Mouse (Mus musculus) hindlimb bud, embryonic 11.5 days (tissue): Measurements from ENCODE around the gene Fam189a2.

Source experiments
- DNase-seq: peaks from one replicate; pipeline ENCODE4 v3.0.0-alpha.2; 2012; ENCODE audit warnings: low read depth, low spot score; ENCODE audit errors: extremely low spot score

Fam189a2 gene

DNA sequence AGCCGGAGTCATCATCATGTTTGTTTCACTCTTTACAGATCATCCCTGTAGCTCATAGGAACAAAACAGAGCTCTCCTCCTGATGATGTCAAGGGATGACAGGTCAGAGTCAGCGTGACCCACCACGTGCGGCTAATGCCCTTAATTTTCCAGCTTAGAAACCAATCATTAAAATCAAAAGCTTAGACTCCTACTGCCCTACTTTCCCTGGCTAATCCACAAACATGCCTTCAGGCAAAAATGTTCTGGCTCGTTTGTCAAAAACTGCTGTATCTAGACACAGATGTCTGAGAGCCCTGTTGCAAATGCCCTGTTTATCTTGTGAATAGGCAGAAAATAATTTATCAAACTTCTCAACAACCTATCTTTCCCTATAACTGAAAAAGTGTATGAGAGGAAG, 4.9 kb downstream of the Fam189a2 start:
- no peak for DNase-seq

DNA sequence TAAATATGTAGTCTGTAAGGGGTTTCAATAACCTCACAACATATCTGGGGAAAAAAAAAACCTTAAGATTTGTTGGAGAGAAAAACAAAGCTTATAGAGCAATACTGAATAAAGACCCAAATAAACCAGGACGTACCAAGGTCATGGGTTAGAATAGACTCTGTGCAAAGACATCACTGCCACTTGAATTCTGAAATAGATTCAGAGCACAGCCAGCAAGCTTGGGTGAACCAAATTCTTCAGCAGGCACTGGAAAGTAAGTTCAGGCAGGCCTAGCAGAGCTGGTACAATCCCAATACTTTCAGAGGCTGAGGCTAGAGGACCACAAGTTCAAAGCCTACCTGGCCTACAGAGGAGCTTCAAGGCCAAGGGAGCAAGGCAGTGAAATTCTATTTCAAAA, 6.2 kb downstream of the Fam189a2 start:
- DNase-seq = no peak

DNA sequence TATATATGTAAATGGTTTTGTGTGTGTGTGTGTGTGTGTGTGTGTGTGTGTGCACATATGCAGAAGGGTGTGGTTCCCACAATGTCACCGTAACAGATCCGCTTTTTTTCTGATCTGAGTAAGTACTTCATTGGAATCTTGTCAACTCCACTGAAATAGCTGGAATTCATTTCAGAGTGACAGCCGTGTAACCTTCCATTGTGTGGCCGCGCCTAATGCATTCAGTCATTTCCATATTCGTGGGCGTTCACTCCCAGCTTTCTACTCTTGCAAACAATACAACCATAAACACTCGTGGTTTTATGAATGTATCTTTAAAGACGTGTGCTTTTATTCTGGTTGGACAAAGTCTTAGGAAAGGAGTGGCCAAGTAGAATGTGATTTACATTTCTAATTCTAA, 6.7 kb downstream of the Fam189a2 start:
- DNase-seq = no peak

DNA sequence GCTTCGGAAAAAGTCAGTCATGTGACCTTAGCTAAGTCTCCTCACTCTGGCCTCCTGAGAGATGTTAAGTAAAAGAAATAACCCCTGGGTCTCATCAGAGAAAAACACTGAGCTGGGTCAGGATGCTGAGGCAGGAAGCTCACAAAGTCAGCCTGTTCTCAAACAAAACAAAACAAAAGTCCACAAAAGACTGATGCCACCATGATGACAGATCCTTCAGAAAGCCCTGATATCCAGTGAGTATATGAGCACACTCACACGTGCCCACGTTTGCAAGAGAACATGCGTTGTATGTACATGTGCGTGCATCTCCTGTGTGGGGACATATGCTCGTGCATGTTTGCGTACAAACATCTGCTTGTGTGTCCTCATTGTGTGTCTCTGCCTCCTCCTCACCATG, 7.5 kb downstream of the Fam189a2 start:
- no peak for DNase-seq

DNA sequence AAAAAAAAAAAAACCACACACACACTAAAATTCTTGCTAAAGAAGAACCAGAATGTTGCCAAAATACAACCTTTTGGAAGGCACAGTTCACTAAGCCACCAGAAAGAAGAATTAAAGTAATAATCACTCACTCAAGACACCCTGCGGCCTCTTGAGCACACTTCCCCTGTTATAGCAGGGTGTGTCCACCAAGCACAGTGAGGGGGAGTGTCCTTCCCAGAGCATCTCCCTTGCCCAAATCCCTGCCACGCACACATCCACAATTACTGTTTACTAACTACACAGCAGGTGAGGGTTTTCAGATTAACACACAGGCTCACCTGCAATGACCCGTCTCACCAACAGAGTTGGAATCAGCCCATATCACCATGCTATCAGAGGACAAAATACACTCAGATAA, 8.0 kb downstream of the Fam189a2 start:
- no peak for DNase-seq

DNA sequence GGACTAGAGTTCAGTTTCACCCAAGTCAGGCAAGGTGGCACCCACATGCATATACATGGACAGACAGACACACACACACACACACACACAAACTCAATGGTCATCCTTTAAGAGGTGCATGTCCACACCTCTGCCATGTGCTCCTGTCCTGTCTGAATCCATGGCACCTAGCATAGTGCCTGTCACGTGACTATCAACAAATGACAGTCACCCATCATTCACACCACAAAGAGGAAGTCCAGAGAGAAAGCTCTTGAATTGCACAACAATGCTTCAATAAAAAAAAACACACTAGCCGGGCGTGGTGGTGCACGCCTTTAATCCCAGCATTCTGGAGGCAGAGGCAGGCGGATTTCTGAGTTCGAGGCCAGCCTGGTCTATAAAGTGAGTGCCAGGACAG, 8.5 kb downstream of the Fam189a2 start:
- no peak for DNase-seq

DNA sequence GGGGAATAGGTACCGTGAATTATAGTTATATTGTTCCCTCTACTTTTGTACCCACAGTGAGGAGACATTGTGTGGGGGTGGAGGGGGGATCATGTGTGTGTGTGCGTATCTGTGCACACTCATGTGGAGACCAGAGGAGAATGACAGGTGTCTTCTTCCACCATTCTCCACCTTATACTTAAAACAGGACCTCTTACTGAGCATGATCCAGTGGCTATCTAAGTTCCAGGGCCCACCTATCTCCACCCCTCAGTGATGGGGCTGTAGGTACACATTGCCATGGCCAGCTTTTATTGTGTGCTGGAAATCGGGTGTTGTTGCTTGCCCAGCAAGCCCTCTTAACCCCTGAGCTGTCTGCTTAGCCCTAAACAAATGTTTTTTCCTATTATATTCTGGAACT, 10.1 kb downstream of the Fam189a2 start:
- DNase-seq = no peak

DNA sequence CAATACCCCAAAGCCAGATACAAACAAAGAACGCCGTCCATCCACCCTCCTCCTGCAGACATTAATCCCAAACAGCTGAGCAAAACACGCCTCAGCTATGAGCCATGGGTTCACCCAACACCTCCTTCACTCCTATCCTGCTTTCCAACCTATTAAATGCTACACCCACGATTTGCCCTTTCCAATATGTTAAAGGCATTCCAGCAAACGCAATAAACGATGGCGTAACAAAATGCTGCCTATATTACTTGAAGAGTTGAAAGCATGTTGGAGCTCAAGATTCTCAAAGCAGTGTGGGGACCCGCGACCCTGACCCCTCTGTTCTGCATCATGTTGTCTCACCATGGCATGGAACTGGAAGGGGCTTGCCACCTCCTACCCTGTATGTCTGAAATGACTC, 11.2 kb downstream of the Fam189a2 start:
- no peak for DNase-seq

DNA sequence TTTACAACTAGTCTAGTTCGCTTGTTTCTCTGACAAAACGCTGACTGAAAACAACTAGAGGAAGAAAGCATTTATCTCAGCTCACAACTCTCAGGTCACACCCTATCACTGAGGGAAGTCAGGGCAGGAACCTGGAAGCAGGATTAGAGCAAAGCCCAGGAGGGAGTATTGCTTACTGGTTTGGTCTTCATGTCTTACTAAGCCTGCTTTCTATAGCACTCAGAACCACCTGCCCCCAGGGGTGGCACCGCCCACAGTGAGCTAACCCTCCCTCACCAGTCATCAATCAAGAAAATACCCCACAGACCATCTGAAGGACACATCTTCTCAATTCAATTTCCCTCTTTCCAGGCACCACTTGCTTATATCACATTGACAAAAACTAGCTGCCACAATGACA, 12.4 kb downstream of the Fam189a2 start:
- DNase-seq = no peak

DNA sequence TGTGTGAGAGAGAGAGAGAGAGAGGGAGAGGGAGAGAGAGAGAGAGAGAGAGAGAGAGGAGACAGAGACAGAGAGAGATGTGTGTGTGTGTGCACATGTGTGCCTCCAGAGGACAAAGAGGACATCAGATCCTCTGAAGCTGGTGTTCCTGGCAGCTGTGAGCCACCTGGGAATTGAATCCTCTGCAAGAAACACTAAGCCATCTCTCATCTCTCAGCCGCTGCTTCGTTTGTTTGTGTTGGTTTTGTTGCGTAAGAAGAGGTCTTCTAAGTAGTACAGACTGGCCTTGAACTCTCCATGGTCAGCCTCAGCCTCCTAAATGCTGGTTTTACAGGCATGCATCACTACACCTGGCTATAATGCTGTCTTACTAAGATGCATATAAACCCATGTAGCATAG, 12.9 kb downstream of the Fam189a2 start:
- DNase-seq = no peak

DNA sequence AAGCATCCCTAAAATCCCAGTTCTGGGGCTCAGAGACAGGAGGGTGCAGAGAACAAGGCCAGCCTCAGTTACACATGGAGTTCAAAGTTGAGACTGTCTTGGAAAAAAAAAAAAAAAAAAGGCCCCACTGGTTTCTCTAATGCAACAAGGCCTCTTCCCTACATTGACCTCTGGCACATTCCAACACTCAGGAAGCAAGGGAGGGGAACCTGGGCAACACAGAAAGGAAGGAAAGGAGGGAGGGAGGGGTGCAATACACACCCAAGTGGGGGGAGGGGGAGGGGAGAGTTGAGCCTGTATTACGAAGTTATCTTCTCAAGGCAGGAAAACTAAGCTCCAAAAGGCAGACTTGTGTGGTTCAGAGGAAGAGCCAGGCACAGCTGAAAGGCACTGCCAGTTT, 13.4 kb downstream of the Fam189a2 start:
- DNase-seq = no peak

DNA sequence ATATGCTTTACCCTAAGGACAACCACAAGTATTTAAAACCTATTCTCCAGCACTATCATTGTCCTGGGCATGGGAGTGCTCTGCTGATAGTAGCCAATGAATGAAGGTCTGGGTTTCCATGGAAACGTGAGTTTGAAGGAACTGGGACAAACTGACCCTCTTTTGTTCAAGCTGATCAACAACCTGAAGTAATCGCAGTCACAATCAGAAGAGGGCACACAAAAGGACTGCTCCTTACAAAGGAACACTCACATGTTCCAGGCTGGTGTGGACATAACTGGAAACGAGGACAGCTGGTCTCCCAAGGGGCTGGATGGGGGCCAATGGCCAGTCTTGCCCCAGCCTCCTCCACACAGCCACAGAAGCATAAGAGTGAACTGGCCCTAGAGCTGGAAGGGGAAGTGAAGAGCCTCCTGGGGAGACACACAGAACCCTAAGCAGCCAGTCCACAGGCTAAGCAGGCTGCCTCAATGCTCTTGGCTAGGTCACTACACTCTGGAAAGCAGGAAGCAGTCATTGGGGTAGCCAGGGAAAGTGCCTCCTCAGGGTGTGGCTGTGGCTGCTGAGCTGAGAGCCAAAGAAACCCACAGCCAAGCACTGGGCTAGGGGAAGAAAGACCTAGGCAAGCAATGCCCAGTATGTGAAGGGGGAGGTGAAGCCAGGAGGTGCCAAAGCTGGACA, 14.0 kb downstream of the Fam189a2 start:
- no peak for DNase-seq

DNA sequence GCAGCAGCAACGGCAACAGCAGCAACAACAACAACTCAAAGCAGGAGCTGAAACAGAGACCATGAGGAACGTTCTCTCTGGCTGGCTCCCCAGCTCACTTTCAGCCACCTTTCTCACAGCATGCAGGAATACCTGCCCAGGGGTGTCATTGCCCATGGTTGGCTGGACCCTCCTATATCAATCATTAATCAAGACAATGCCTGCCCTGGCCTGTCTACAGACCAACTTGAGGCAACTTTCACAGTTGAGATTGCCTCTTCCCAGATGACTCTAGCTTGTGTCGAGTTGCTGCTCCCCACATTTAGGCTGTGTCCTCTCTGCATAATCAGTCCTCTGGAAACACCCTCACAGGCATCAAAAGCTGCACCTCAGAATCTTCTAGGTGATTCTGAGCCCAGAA, 17.6 kb downstream of the Fam189a2 start:
- DNase-seq = no peak

DNA sequence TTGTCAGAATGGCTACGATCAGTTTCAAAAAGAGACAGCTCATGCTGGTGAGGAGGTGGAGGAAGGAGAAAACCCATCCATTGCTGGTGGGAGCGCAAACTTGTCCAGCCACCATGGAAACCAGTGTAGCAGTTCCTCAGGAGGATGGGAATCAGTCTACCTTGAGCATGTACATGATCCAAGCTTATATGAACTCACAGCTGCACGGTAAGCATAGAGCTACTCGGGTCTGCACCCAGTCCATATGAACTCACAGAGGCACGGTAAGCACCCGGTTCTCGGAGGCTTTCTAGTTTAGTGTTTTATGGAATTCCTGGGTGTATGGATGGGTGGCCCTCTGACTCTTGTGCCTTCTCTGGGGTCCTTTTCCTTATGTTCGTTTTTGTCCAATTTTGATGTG, 18.3 kb downstream of the Fam189a2 start:
- no peak for DNase-seq

DNA sequence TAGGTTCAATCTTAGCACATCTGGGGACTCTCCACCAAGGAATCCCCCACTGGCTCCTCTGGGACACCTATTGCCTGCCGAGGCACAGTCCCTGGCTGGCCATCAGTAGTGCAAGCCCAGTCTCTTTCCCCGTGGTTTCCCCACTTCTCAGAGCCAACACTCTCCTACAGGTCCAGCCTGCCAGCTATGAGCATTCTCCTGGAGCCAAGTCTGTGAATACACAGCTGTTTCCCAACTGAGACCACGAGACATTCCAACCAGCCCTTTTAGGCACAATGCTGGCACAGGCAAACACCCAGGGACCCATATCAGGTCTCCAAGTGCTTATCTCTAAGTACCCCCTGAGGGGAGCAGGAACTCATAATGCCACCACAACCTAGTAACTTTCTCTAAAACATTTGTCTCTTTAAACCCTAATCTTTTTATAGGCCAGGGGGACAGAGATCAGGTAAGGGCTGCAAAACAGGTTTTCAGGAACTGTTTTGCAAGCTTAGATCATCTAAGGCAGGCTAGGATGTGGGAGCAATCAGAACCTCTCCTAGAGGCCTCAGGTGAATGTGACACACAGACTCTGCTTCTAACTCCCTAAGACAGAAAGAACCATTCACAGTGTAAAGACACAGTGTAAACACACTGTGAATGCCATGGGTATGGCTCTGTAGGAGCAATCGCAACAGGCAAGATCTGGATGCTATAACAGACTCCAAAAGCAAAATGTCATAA, 23.0 kb downstream of the Fam189a2 start:
- no peak for DNase-seq

DNA sequence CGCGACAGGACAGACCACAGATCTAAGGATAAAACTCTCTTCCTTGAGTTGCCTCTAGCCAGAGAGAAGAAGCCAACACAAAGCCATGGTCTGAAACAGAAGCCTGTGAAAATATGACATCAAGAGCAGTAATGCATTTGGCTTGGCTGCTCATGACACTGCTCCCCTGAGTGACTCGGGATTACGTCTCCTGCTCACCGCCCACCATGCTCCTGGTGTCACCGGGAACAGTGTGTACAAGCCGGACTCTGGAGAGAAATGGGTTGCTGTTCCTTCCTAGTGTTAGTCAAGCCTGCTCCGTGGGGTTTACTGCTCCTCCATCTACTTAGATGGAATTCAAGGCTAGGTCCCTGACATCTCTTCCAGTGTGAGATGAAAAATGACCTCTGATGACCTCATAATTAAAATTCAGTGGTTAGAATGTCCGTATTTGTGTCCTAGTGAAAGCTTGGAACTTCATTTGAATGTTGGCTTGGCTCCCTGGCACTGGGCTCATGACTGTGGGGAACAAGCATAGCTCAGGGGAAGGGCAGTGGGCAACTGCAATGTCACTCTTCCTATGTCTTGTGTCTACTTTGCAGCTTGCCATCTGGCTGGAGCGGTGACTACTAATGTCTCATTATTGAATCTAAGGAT, 23.7 kb downstream of the Fam189a2 start:
- no peak for DNase-seq

DNA sequence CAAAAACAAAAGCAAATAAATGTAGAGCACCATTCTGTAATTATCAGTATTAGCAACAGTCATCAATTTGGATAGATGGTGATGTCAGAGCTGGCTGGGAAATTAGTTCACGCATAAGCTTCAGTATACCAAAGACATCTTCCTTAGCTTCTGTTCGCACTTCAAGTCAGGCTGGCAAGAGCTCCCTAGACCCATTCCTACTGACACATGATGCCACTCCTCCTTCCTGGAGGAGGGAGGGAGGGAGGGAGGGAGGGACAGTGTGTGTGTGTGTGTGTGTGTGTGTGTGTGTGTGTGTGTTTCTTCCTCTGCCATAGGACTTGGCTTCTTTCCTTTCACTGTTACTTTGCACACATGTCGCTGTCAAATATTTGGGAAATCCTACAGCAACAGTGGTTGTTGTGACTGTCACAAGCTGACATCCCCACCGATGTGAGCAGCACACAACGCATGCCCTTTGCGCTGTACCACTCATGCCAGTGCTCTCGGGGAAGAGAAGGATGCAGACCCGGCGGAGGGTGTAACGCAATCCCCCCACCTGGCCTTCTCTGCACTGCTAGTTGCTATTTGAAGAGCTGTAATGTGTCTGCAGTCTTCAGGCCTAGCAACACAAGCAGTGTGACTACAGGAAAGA, 34.9 kb downstream of the Fam189a2 start:
- no peak for DNase-seq

DNA sequence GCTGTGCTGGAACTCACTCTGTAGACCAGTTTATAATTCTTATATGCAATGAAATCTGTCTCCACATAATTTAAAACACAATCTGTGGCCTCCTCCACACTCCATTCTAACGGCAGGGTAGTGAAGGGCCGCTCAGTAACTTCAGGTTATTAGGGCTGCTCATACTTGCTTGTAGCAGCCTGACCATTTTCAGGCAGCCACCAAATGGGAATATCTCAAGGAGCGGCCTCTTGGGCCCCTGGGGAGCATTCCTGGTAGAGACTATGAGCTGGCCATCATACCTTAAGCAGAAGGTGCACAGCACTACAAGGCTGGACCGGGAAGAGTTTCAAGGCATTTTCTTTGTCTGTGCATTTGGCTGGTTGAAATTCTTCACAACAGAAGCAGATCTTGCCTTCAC, 42.7 kb downstream of the Fam189a2 start:
- no peak for DNase-seq

DNA sequence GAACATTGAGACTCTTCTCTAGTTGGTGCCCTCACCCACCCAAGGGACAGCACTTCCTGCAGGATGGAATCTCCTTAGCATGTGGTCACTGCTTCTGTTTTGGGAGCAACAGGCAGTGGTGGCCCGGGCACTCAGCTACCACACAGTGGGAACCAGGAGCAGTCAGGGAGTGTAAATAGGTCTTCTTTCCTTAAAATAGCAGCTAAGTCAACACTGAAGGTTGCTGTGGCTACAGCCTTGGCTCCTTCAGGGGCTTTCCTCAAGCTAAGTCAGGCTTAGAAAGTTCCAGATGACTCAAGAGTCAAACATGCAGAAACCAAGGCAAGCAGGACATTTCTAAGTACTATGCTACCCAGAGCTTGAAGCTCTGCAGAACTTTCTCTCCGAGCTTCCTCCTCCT, 43.5 kb downstream of the Fam189a2 start:
- no peak for DNase-seq

DNA sequence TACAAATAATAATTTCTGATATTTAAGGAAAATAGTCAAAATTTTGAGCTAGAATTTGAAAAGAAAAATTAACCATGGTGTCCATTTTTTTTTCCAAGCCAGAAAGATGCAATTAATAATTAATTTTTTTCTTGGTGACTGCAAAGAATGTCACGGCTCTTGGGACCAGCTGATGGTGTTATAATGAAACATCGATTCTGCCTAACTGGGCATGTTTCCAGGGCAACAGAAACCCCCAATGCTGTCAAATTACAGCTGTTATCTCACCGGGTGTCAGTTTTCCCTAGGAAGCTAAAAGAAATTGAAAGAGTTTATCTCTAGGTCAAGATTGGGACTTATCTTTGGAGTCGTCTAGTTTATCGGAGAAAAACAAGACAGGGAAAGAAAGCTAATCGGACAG, 46.6 kb downstream of the Fam189a2 start:
- DNase-seq = no peak

DNA sequence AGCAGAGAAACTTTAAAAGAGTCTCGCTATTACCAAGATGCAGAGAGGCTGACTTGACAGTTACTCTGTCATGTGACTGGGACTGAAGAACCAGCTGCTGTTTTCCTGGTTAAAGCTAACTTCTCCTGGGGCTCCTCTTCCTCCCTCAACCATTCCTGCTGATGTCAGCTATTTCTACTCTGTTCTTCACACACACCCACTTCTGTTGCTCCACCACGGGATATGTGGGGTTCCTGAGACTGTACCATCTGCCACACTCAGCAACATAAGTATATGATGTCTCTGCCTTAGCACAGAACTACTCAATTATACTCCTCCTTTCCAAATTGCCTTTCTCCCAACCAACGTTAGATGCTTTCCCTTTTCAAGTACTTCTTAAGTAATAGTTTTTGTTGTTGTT, 50.2 kb downstream of the Fam189a2 start:
- DNase-seq = no peak

DNA sequence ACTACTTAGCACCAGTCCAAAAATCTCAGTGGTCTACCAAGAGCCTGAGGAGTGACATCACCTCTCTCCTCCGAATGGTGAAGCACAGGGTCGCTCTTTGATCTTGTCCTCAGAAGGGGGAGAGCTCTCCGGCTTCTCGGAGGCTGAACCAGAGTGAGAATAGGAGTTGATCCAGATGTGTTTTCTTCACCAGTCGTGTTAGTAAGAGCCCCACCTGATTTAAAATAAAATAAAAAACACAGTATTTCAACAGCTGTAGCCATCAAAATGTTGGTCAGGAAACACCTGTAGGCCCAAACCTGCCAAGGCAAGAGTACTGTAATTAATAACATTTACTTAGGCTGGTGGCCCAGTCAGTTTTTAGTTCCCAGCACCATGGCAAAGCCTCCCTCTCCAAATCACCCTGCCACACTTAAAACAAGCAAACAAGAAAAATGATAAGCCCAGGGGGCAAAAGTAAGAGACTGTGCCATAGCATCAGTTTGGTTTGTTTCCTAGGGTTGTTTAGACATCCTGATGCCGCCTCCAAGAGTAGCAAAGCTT, 52.8 kb downstream of the Fam189a2 start:
- no peak for DNase-seq
